In genomic region chr19:46478242-46478641, GRCm38 (mm10) we compare ENCODE assay signal across 9 mouse cellular contexts. TPM values are rescaled to one million over a fixed set of nuclear protein-coding genes. Genes with fewer than 3 reads are reported as not detected.
DNase-seq lines count a peak whose midpoint lies in the region; ATAC-seq and TF ChIP-seq lines count a peak whose summit lies in the region.
"Had no signal": no experiment of that assay in that cellular context is flagged by ENCODE, and none has a peak within 500 bp of the region (broad histone marks: within the 10 kb centered on the region; RNA-seq: fewer than 3 reads in every experiment).

No protein-coding gene starts in this region.

- no peaks in the 10 kb centered on the region for H3K79me2 ChIP-seq in heart, adult 2 months (replicated peaks; ENCODE audit: control insufficient read depth, insufficient read depth, low read length)

- TF ChIP-seq POLR2A in ES-Bruce4 (IDR thresholded peaks at IDR 0.05; ENCODE audit: insufficient read depth, low read length), result no peak
- no peak for TF ChIP-seq POLR2A in heart, adult 2 months (IDR thresholded peaks at IDR 0.05; ENCODE audit: insufficient read depth, low read depth, low read length)
- no peak for TF ChIP-seq POLR2A in thymus, adult 2 months (IDR thresholded peaks at IDR 0.05; ENCODE audit: control insufficient read depth, extremely low read depth, insufficient read depth, low read length, poor library complexity)

- no peak for TF ChIP-seq CTCF in ES-Bruce4 (IDR thresholded peaks at IDR 0.05; ENCODE audit: low read depth, low read length)
- TF ChIP-seq CTCF in heart, adult 2 months (IDR thresholded peaks at IDR 0.05), result no peak
- TF ChIP-seq CTCF in thymus, adult 2 months (IDR thresholded peaks at IDR 0.05; ENCODE audit: borderline replicate concordance, control insufficient read depth, extremely low read depth, insufficient read depth, low read length, poor library complexity), result no peak

- TF ChIP-seq EP300 in ES-Bruce4 (IDR thresholded peaks at IDR 0.05; ENCODE audit: insufficient read depth, low read depth, low read length), result no peak
- TF ChIP-seq EP300 in heart, adult 2 months (IDR thresholded peaks at IDR 0.05; ENCODE audit: insufficient read depth, low read depth, low read length), result 0 out of 2 replicates have a peak, but pooled peaks have one; percentile 35

- H3K9ac ChIP-seq in hindbrain, embryonic 16.5 days (ENCODE audit: low read depth, low read length), result no peak overlapping the region
- 0 out of 2 replicates have a peak overlapping the region, but pooled peaks have one; percentile 3 for H3K9ac ChIP-seq in ES-Bruce4 (ENCODE audit: low read depth, poor library complexity, severe bottlenecking)
- H3K9ac ChIP-seq in heart, adult 2 months (ENCODE audit: low read depth, low read length), result no peak overlapping the region
- H3K9ac ChIP-seq in liver, embryonic 12.5 days, result peak overlapping the region; percentile 24; the same call in 1 of the 2 replicates

- no peaks in the 10 kb centered on the region for H3K9me3 ChIP-seq in hindbrain, embryonic 10.5 days
- no peaks in the 10 kb centered on the region for H3K9me3 ChIP-seq in hindbrain, embryonic 16.5 days (ENCODE audit: control insufficient read depth, low read length)
- no peaks in the 10 kb centered on the region for H3K9me3 ChIP-seq in ES-Bruce4 (replicated peaks; ENCODE audit: control insufficient read depth, insufficient read depth, low read length, poor library complexity, severe bottlenecking)
- H3K9me3 ChIP-seq in liver, embryonic 12.5 days (replicated peaks), result no peaks in the 10 kb centered on the region
- H3K9me3 ChIP-seq: G1E had no signal

- H3K36me3 ChIP-seq in hindbrain, embryonic 10.5 days, result peaks cover 72% of the 10 kb centered on the region
- H3K36me3 ChIP-seq in hindbrain, embryonic 16.5 days (ENCODE audit: control insufficient read depth, insufficient read depth, low read length), result peaks cover 3% of the 10 kb centered on the region
- no peaks in the 10 kb centered on the region for H3K36me3 ChIP-seq in ES-Bruce4 (ENCODE audit: control insufficient read depth, insufficient read depth, low read length, poor library complexity, severe bottlenecking)
- H3K36me3 ChIP-seq in heart, adult 2 months (ENCODE audit: control insufficient read depth, insufficient read depth, low read length), result peaks cover under 1% of the 10 kb centered on the region; the same call in 1 of the 2 replicates
- peaks cover 49% of the 10 kb centered on the region for H3K36me3 ChIP-seq in liver, embryonic 12.5 days
- H3K36me3 ChIP-seq in thymus, adult 2 months (ENCODE audit: control insufficient read depth, insufficient read depth, low read length), result peaks cover 5% of the 10 kb centered on the region; the same call in 1 of the 2 replicates

- H3K27ac ChIP-seq in hindbrain, embryonic 10.5 days, result peak overlapping the region; percentile 78
- H3K27ac ChIP-seq in hindbrain, embryonic 16.5 days (ENCODE audit: low read depth, low read length), result no peak overlapping the region; the same call in 1 of the 2 replicates
- H3K27ac ChIP-seq in ES-Bruce4 (ENCODE audit: insufficient read depth, low read length), result peak overlapping the region; percentile 62
- peak overlapping the region; percentile 76 for H3K27ac ChIP-seq in heart, adult 2 months
- peak overlapping the region; percentile 56 for H3K27ac ChIP-seq in liver, embryonic 12.5 days
- H3K27ac ChIP-seq in thymus, adult 2 months (ENCODE audit: control insufficient read depth, insufficient read depth, low read length), result no peak overlapping the region

- intact Hi-C loops in heart, adult 2 months (cut with DNase I), result loop anchor here (1.0 to 2.0 kb wide), 2 partner anchors 23 to 24 kb away; no protein-coding TSS in a partner anchor

- no peak overlapping the region for H3K4me3 ChIP-seq in hindbrain, embryonic 10.5 days
- no peak overlapping the region for H3K4me3 ChIP-seq in hindbrain, embryonic 16.5 days (ENCODE audit: low read length)
- no peak overlapping the region for H3K4me3 ChIP-seq in ES-Bruce4 (ENCODE audit: low read depth, low read length)
- H3K4me3 ChIP-seq in heart, adult 2 months, result no peak overlapping the region
- H3K4me3 ChIP-seq in liver, embryonic 12.5 days, result no peak overlapping the region
- no peak overlapping the region for H3K4me3 ChIP-seq in thymus, adult 2 months (ENCODE audit: control insufficient read depth, insufficient read depth, low read length)

- DNase-seq in hindbrain, embryonic 10.5 days (ENCODE audit: low spot score), result no peak
- peak; percentile 81 to 85 for DNase-seq in heart, adult 2 months
- DNase-seq in thymus, adult 2 months, result no peak
- no peak for DNase-seq in spleen, postnatal 4 days (ENCODE audit: low spot score in 2 of 2)

- ATAC-seq in hindbrain, embryonic 16.5 days, result no peak
- peak; percentile 6; the same call in 1 of the 2 replicates for ATAC-seq in liver, embryonic 12.5 days
- ATAC-seq in granulocyte monocyte progenitor cell, adult 5-6 weeks (replicated peaks; ENCODE audit: poor library complexity, severe bottlenecking), result no peak

- H3K27me3 ChIP-seq in hindbrain, embryonic 10.5 days (ENCODE audit: insufficient read depth, poor library complexity, severe bottlenecking), result no peaks in the 10 kb centered on the region
- no peaks in the 10 kb centered on the region for H3K27me3 ChIP-seq in hindbrain, embryonic 16.5 days (replicated peaks; ENCODE audit: control insufficient read depth, insufficient read depth, low read length)
- H3K27me3 ChIP-seq in ES-Bruce4 (ENCODE audit: control insufficient read depth, insufficient read depth, low read length, poor library complexity, severe bottlenecking), result no peaks in the 10 kb centered on the region
- no peaks in the 10 kb centered on the region for H3K27me3 ChIP-seq in heart, adult 2 months (ENCODE audit: control insufficient read depth, insufficient read depth, low read length)
- H3K27me3 ChIP-seq in liver, embryonic 12.5 days (replicated peaks), result no peaks in the 10 kb centered on the region
- H3K27me3 ChIP-seq in thymus, adult 2 months (ENCODE audit: control insufficient read depth, insufficient read depth, low read length), result no peaks in the 10 kb centered on the region

- H3K4me1 ChIP-seq in hindbrain, embryonic 10.5 days (replicated peaks), result peaks cover 78% of the 10 kb centered on the region
- peaks cover 12% of the 10 kb centered on the region; the same call in 1 of the 2 replicates for H3K4me1 ChIP-seq in hindbrain, embryonic 16.5 days (ENCODE audit: control insufficient read depth, insufficient read depth, low read depth, low read length)
- peaks cover 17% of the 10 kb centered on the region for H3K4me1 ChIP-seq in ES-Bruce4 (ENCODE audit: control insufficient read depth, insufficient read depth, low read length)
- peaks cover 37% of the 10 kb centered on the region for H3K4me1 ChIP-seq in heart, adult 2 months (ENCODE audit: control insufficient read depth, insufficient read depth, low read length)
- H3K4me1 ChIP-seq in liver, embryonic 12.5 days, result peaks cover 63% of the 10 kb centered on the region
- peaks cover 29% of the 10 kb centered on the region for H3K4me1 ChIP-seq in thymus, adult 2 months (replicated peaks; ENCODE audit: control insufficient read depth, insufficient read depth, low read length)

- WGBS in hindbrain, embryonic 10.5 days, result 90% methylated on average over 4 of the region's 4 CpGs
- WGBS in hindbrain, embryonic 16.5 days, result 76% methylated on average over 4 of the region's 4 CpGs
- 41% methylated on average over 4 of the region's 4 CpGs for WGBS in heart, adult 2 months
- 64% methylated on average over 4 of the region's 4 CpGs for WGBS in liver, embryonic 12.5 days (ENCODE audit: insufficient replicate concordance)
- 94% methylated on average over 4 of the region's 4 CpGs for WGBS in thymus, adult 2 months

- H3K4me2 ChIP-seq in hindbrain, embryonic 16.5 days (ENCODE audit: low read length), result no peak overlapping the region
- H3K4me2 ChIP-seq in liver, embryonic 12.5 days, result no peak overlapping the region; the same call in 1 of the 2 replicates

RNA-seq across cellular contexts. Expression of gene Trim8, which starts 23.3 kb away (rescaled TPM):
- polyA plus RNA-seq in hindbrain, embryonic 10.5 days (2016; fragmentation: Nextera tagmentation; extraction: Ambion mirVana), result 26.5 and 30.0 TPM in 2 replicates
- polyA plus RNA-seq in hindbrain, embryonic 16.5 days (2015; fragmentation: Nextera tagmentation; extraction: Ambion mirVana), result 23.4 and 27.6 TPM in 2 replicates
- polyA plus RNA-seq in ES-Bruce4 (2011; ENCODE audit: insufficient read depth, insufficient read length, low read depth, missing spikeins), result 14.2 and 16.3 TPM in 2 replicates
- 10 to 100 TPM; 39.2 to 39.8 TPM for total RNA-seq in heart, adult 2 months (2021)
- 17.2 and 24.1 TPM in 2 replicates for polyA plus RNA-seq in heart, adult 2 months (2012; rRNA removed)
- polyA plus RNA-seq in liver, embryonic 12.5 days (2016; fragmentation: Nextera tagmentation; extraction: Ambion mirVana), result 19.0 and 19.5 TPM in 2 replicates
- total RNA-seq in granulocyte monocyte progenitor cell, adult 5-6 weeks (2014; fragmentation: Nextera tagmentation), result 10.9 and 13.9 TPM in 2 replicates
- 12.2 and 13.6 TPM in 2 replicates for total RNA-seq in granulocyte monocyte progenitor cell, adult 5-6 weeks (2017)
- polyA plus RNA-seq in thymus, adult 2 months (2012; rRNA removed), result 57.9 and 78.2 TPM in 2 replicates

Comparison
In these comparisons a context has a peak if more than half of its experiments do, and no peak if none do; other contexts are left out.
1. H3K27ac ChIP-seq: peak in hindbrain, embryonic 10.5 days (single experiment), ES-Bruce4 (single experiment), heart, adult 2 months (single experiment) and liver, embryonic 12.5 days (single experiment); none in hindbrain, embryonic 16.5 days (single experiment) and thymus, adult 2 months (single experiment).
2. DNase-seq: peak in heart, adult 2 months (2 of 2); none in hindbrain, embryonic 10.5 days (single experiment), thymus, adult 2 months (single experiment) and spleen, postnatal 4 days (0 of 2).
3. H3K9ac ChIP-seq: peak in ES-Bruce4 (single experiment) and liver, embryonic 12.5 days (single experiment); none in hindbrain, embryonic 16.5 days (single experiment) and heart, adult 2 months (single experiment).